Mouse (Mus musculus) heart, adult 9 months (tissue): Measurements from ENCODE around the gene Gm9945.

ENCODE experiments used
- DNase-seq, 2 experiments: peaks; one replicate each; pipeline ENCODE4 v3.0.0; 2022; ENCODE audit warnings: low spot score in 2 of 2

Gm9945 gene

GRCm38 (mm10) chr11:53479783-53480301 lies at the start of gene Gm9945, which contains the start of gene Sowaha:
Gene Gm9945 (plus strand): TSS chr11:53480166.
Gene Sowaha (minus strand): TSS chr11:53480274.
- DNase-seq = no peak

- DNase-seq = no peak
Measured at GRCm38 (mm10) chr11:53430300-53430669, 49.7 kb upstream of the Gm9945 start.

- DNase-seq = peak; percentile 99
Measured at GRCm38 (mm10) chr11:53430670-53431346, 49.2 kb upstream of the Gm9945 start, which contains the start of the genes Uqcrq and Gdf9. Gene Uqcrq (minus strand): TSS chr11:53430831. Gene Gdf9 (plus strand): TSS chr11:53431023.

- peak; percentile 18 to 22 for DNase-seq
Measured at GRCm38 (mm10) chr11:53431347-53432056, 48.5 kb upstream of the Gm9945 start.

GRCm38 (mm10) chr11:53433057-53433456 lies 46.9 kb upstream of the Gm9945 start:
- no peak for DNase-seq

- no peak for DNase-seq
Measured at GRCm38 (mm10) chr11:53435504-53435903, 44.5 kb upstream of the Gm9945 start.

- no peak for DNase-seq
Measured at GRCm38 (mm10) chr11:53436338-53436737, 43.6 kb upstream of the Gm9945 start.

- no peak for DNase-seq
Measured at GRCm38 (mm10) chr11:53441921-53442320, 38.0 kb upstream of the Gm9945 start.

- no peak for DNase-seq
Measured at GRCm38 (mm10) chr11:53443861-53444260, 36.1 kb upstream of the Gm9945 start.

- no peak for DNase-seq
Measured at GRCm38 (mm10) chr11:53445562-53445961, 34.4 kb upstream of the Gm9945 start.

- no peak for DNase-seq
Measured at GRCm38 (mm10) chr11:53446183-53446582, 33.8 kb upstream of the Gm9945 start.

- no peak for DNase-seq
Measured at GRCm38 (mm10) chr11:53447996-53448395, 32.0 kb upstream of the Gm9945 start.

GRCm38 (mm10) chr11:53448529-53448928 lies 31.4 kb upstream of the Gm9945 start:
- DNase-seq = peak; percentile 31 to 74

GRCm38 (mm10) chr11:53450070-53450705 lies 29.8 kb upstream of the Gm9945 start:
- DNase-seq = no peak

- no peak for DNase-seq
Measured at GRCm38 (mm10) chr11:53451361-53451760, 28.6 kb upstream of the Gm9945 start.

- DNase-seq = no peak
Measured at GRCm38 (mm10) chr11:53452396-53452795, 27.6 kb upstream of the Gm9945 start.

- DNase-seq = no peak
Measured at GRCm38 (mm10) chr11:53453031-53453430, 26.9 kb upstream of the Gm9945 start.

GRCm38 (mm10) chr11:53456474-53457371 lies 23.2 kb upstream of the Gm9945 start, which contains the start of the genes Gm10447 and Shroom1:
Gene Gm10447 (minus strand): TSS chr11:53457110.
Gene Shroom1 (plus strand): TSS chr11:53457205.
- peak; percentile 48 to 59 for DNase-seq

GRCm38 (mm10) chr11:53457372-53457954 lies 22.5 kb upstream of the Gm9945 start:
- DNase-seq = no peak

GRCm38 (mm10) chr11:53458996-53459395 lies 21.0 kb upstream of the Gm9945 start:
- DNase-seq = no peak

GRCm38 (mm10) chr11:53460192-53460591 lies 19.8 kb upstream of the Gm9945 start:
- no peak for DNase-seq
